Mouse (Mus musculus): ENCODE measurements around the gene Pdgfb.

Pdgfb gene

GRCm38 (mm10) chr15:79958418-79958817 lies 56.4 kb downstream of the Pdgfb start:
- no peak for DNase-seq (ENCODE audit: low read depth, low spot score)

GRCm38 (mm10) chr15:79956559-79956958 lies 58.2 kb downstream of the Pdgfb start:
- no peak for DNase-seq (ENCODE audit: low read depth, low spot score)

DNA sequence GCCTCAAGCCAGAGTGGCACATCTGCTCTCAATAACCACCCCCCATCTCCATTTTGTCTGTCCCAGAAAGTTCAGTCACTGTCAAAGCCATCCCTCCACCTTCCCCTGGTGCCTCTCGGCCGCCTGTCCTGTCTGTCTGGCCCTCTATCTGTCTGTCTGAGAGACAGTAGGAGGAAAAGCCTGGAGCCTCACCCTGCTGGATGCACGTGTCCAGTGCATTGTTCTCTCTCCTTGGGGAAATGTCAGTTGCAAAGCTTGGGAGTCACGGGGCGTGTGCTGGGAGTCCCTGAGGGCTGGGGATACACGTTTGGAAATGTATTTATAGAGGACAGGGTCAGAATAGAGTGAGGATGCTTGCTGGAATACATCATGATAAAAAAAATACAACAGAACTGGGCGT lies 61.3 kb downstream of the Pdgfb start:
- DNase-seq (ENCODE audit: low read depth, low spot score) = no peak

DNA sequence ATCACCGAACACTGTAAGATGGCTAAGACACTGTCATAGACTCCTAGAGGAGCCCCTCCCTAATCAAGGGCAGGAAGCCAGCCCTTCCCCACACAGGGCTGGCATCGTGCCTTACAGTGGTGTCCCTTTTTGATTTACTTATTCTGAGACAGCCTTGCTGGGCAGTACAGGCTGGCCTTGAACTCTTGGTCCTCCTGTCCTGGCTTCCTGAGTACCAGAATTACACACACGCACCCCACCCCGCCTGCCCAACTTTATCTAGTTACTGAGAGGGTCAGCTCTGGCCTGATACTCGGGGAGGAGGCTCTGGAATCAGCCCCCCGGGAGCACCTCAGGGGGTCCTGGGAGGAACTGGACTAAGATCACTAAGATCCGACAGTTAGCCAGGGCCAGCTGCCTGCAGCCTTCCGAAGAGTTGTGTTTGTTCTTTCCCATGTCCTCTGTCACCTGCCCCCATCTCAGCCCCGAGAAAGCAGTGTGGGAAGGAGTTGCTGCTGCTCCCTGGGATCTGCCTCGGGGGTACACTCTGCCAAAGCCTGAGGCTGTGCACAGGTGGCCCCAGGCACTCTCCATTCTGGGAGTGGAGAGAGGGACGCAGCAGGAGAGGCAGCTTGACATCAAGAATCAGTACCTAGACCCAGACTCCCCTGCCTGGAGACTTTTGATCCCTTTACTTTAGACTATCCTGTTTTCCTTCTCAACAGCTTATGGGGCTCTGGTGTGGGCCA lies 62.1 kb downstream of the Pdgfb start:
- DNase-seq (ENCODE audit: low read depth, low spot score) = no peak

GRCm38 (mm10) chr15:79951730-79952503 lies 62.9 kb downstream of the Pdgfb start:
- no peak for DNase-seq (ENCODE audit: low read depth, low spot score)

DNA sequence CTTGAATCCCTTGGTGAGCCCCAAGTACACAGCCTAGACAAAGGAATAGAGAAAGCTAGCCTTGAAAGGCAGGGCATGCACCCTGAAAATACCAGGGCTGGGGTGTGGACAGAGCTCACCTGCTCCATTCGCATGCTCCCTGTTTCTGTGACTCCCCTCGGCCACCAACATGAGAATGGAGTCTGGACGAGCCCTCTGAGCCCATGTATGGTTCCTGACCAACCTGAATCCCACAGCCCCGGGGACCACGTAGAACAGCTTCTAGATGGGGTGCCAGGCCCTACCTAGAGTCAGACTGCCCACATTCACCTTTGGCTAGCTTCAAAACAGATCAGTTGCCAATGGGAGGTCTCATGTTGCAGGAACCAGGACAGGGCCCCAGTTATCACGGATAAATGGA lies 63.6 kb downstream of the Pdgfb start:
- no peak for DNase-seq (ENCODE audit: low read depth, low spot score)

GRCm38 (mm10) chr15:79950250-79951025 lies 64.3 kb downstream of the Pdgfb start:
- no peak for DNase-seq (ENCODE audit: low read depth, low spot score)

GRCm38 (mm10) chr15:79947681-79948080 lies 67.1 kb downstream of the Pdgfb start:
- no peak for DNase-seq (ENCODE audit: low read depth, low spot score)

GRCm38 (mm10) chr15:79946790-79947189 lies 68.0 kb downstream of the Pdgfb start:
- DNase-seq (ENCODE audit: low read depth, low spot score) = no peak

GRCm38 (mm10) chr15:79946022-79946421 lies 68.8 kb downstream of the Pdgfb start:
- peak; percentile 61 for DNase-seq (ENCODE audit: low read depth, low spot score)

Measured in telencephalon, adult 2 months (tissue).